Mouse (Mus musculus): ENCODE measurements at regions not wholly inside any gene's neighbourhood (a gene's known extent, or its start where the extent isn't known, plus 50 kb on each side); places are given as distances from the start of the nearest gene placed in this dataset.

DNA sequence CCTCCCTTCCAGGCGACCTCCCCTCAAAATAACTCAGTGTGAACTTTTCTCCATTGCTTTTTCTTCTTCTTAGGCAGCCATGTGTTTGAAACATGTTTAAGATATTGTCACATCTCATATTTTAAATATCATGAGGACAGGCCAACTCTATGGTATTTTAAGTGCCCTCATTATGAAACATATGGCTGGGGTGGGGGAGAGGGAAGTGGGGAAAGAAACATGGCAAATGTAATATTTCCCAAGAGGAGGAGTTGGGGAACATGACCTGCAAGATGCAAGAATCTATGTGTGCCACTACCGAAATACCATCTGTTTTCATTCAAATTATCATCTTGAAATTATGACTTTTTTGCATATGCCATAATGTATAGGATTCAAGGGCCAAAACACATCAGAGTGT lies 1095.5 kb downstream of the Agbl1 start:
- no peak for ATAC-seq
- no peaks in the 10 kb centered on the region for H3K4me1 ChIP-seq (ENCODE audit: control insufficient read depth, insufficient read depth, low read length)
- H3K27ac ChIP-seq (ENCODE audit: low read length): no peak overlapping the region
- no peak overlapping the region for H3K4me3 ChIP-seq (ENCODE audit: low read depth, low read length)
- no peaks in the 10 kb centered on the region for H3K9me3 ChIP-seq (replicated peaks; ENCODE audit: control insufficient read depth, low read length, poor library complexity, severe bottlenecking)
- H3K27me3 ChIP-seq (ENCODE audit: control insufficient read depth, insufficient read depth, low read depth, low read length): no peaks in the 10 kb centered on the region
- H3K9ac ChIP-seq (ENCODE audit: low read depth, low read length): no peak overlapping the region
- H3K36me3 ChIP-seq (ENCODE audit: control insufficient read depth, insufficient read depth, low read length): no peaks in the 10 kb centered on the region
- 74% methylated on average over 2 of the region's 2 CpGs for WGBS
- H3K4me2 ChIP-seq (ENCODE audit: low read length): no peak overlapping the region

DNA sequence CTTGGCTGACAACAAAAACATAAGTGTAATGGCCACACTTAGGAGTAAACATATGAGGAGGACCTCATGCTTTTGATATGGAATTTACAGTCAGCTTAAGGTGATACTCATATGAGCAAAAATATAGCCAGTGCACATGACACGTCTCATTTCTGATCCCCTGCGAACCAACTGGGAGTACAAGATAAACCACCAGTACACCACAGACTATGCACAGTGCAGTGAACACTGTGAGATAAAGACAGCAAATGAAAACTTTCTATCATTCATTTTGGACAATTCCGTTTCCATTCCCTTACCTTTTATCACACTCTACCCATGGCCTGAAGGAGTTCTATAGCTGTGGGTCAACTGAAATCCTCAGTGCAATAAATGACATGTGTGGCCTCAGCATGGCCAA lies 1097.1 kb downstream of the Agbl1 start:
- no peaks in the 10 kb centered on the region for H3K9me3 ChIP-seq (replicated peaks; ENCODE audit: control insufficient read depth, low read length, poor library complexity, severe bottlenecking)
- H3K4me1 ChIP-seq (ENCODE audit: control insufficient read depth, insufficient read depth, low read length): no peaks in the 10 kb centered on the region
- H3K27ac ChIP-seq (ENCODE audit: low read length): no peak overlapping the region
- no peak for ATAC-seq
- H3K27me3 ChIP-seq (ENCODE audit: control insufficient read depth, insufficient read depth, low read depth, low read length): no peaks in the 10 kb centered on the region
- H3K36me3 ChIP-seq (ENCODE audit: control insufficient read depth, insufficient read depth, low read length): no peaks in the 10 kb centered on the region
- no peak overlapping the region for H3K4me3 ChIP-seq (ENCODE audit: low read depth, low read length)
- no peak overlapping the region for H3K9ac ChIP-seq (ENCODE audit: low read depth, low read length)
- no peak overlapping the region for H3K4me2 ChIP-seq (ENCODE audit: low read length)
- WGBS: 94% methylated on average over 3 of the region's 3 CpGs

DNA sequence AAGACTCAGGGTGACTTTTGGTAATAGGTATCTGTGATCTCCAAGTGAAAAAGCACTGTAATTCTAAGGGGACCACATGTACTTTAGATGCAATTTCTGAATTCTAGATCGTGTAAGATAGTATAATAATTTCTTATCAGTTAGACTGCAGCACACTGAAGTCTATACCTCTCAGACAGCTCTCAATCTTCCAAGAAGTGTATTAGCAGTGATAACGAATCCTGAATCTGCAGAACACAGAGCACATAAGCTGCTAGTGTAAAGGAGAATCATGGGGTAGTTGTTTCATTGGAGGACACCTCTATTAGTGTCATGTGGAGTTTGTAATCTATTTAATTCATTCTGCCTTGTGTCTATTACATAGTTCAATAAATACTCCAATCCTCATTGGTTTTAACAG lies 1097.8 kb downstream of the Agbl1 start:
- Histone ChIP-seq H3K9me3 (replicated peaks; ENCODE audit: control insufficient read depth, low read length, poor library complexity, severe bottlenecking) (no peaks in the 10 kb centered on the region), H3K36me3 (ENCODE audit: control insufficient read depth, insufficient read depth, low read length) (no peaks in the 10 kb centered on the region), H3K4me2 (ENCODE audit: low read length) (no peak overlapping the region), H3K9ac (ENCODE audit: low read depth, low read length) (no peak overlapping the region), H3K4me1 (ENCODE audit: control insufficient read depth, insufficient read depth, low read length) (no peaks in the 10 kb centered on the region), H3K27ac (ENCODE audit: low read length) (no peak overlapping the region), H3K4me3 (ENCODE audit: low read depth, low read length) (no peak overlapping the region), H3K27me3 (ENCODE audit: control insufficient read depth, insufficient read depth, low read depth, low read length) (no peaks in the 10 kb centered on the region)
- ATAC-seq: no peak
- WGBS: 74% methylated on average over 2 of the region's 2 CpGs

DNA sequence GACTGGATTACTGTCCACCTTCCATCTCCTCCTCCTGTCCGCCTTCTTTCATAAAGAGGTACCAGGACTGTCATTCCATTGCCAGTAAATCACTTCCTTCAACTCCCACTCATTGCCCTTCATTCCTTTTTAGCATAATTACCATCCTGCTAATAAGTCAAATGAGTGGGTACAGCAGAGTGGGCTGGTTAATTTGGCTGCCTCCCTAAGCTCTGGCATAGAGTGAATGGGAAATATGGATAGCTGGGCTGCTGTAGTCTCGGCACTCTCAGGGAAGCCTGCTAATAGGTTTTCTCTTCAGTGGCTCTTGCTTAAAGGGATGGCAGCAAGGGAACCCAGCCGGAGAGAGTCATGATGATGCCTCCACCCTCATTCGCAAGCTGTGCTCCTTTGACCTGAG lies 1108.9 kb downstream of the Agbl1 start:
- Histone ChIP-seq H3K36me3 (ENCODE audit: control insufficient read depth, insufficient read depth, low read length) (no peaks in the 10 kb centered on the region), H3K4me1 (ENCODE audit: control insufficient read depth, insufficient read depth, low read length) (no peaks in the 10 kb centered on the region), H3K9ac (ENCODE audit: low read depth, low read length) (no peak overlapping the region), H3K4me2 (ENCODE audit: low read length) (no peak overlapping the region), H3K9me3 (replicated peaks; ENCODE audit: control insufficient read depth, low read length, poor library complexity, severe bottlenecking) (no peaks in the 10 kb centered on the region), H3K27me3 (ENCODE audit: control insufficient read depth, insufficient read depth, low read depth, low read length) (no peaks in the 10 kb centered on the region), H3K4me3 (ENCODE audit: low read depth, low read length) (no peak overlapping the region), H3K27ac (ENCODE audit: low read length) (no peak overlapping the region)
- no peak for ATAC-seq
- WGBS: 88% methylated on average over 4 of the region's 4 CpGs

Data from midbrain, embryonic 16.5 days (tissue).